Mouse (Mus musculus) gastrocnemius, postnatal 4 days (tissue): ENCODE measurements at regions not wholly inside any gene's neighbourhood (a gene's known extent, or its start where the extent isn't known, plus 50 kb on each side); places are given as distances from the start of the nearest gene placed in this dataset.

Source experiments
- DNase-seq, 2 experiments: peaks; one replicate each; pipeline ENCODE4 v3.0.0; 2021 to 2022; ENCODE audit warnings: low spot score in 2 of 2, mixed read lengths in 2 of 2

DNA sequence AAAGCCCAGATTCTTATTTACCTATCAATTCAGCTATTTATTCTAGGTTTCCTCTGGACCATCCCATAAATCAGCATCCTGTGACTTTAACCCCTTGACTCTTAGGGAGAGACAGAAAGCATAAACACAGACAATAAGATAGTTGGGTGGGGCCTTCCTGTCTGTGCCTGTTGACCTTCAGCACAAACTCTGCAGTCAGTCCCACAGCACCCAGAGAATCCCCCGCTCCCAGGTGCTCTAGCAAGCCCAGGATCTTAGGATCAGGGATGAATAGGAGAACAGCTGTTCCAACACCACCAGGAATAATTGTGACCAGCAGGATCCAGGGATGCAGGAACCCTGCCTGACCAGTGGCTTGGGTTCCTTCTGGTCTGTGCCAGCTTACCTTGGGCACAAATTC lies 107.8 kb downstream of the Basp1 start:
- DNase-seq = no peak

DNA sequence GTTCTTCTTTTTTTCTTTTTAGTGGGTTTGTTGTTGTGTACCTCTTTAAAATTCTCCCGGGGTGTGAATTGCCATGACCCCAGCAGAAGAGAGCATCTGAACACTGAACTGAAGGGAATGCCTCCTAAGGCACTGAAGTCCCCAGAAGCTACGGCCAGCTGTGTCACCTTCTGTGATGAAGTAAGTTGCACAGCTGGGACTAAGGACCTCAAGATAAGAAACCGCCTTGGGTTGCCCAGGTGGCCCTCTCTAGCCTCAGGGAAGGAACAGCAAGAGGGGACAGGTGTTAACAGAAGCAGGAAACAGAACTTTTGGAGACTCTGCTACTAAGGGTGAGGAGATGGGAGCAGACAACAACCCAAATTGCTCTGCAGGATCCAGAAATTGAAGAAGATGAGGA lies 110.2 kb downstream of the Basp1 start:
- DNase-seq = no peak

DNA sequence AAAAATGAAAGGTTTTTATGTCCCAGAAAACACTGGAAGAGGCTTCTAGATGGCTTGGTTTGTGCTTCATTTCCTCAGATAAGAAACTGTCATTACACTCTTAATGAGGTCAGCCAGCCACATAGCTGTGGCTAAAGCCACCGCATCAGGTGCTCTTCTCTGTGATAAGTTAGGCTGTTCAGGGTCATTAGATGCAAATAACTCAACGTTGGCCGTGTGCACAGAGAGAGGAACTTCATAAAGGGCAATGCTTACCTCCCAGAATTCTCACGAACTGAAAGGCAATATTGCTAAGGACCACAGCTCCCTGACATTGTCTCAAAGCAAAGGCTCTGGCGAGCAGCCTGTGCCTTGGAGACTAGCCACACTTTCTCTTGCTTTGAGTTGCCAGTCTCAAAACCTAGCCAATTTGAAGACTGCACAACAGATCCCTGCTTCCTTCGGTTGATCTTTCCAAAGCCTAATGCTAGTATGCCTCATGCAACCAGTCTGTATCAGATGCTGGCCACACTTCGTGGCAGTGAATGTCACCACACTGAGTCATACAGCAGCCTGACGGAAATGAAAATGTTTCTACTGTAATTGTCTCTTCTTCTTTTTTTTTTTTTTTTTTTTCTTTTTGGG lies 110.8 kb downstream of the Basp1 start:
- no peak for DNase-seq

DNA sequence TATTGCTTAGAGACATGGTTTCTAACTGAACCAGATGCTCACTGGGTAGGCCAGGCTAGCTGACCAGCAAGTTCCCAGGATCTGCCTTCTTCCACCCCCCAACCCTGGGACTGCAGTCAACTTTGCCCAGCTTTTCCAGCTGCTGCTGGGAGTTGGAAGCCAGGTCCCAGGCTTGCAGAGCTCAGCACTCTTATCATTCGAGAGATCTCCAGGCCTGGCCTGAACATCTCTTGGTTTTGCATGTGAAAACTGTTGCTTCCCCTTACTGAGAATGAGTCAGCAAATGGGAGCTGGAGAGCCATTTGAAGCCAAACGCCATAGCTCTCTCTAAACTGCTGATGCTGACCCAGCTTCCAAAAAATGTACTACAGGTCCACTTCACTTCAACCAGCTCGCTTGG lies 111.8 kb downstream of the Basp1 start:
- DNase-seq = no peak

DNA sequence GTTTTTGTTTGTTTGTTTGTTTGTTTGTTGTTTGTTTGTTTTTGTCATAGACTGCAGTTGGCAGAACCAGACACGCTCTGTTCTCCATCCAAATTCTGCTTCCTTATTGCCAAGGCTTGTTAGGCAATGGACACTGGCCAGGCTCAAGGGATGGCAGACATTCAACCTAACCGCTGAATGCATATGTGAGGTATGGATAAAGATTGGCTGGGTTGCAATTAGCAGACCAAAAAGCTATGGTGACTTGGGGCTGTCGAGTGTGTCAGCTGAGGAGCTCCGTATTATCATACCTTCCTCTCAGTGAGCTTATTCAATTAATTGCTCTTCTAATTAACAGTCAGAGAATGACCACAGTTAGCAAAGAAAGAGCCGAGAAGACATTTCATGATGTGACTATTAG lies 116.3 kb downstream of the Basp1 start:
- DNase-seq = no peak

DNA sequence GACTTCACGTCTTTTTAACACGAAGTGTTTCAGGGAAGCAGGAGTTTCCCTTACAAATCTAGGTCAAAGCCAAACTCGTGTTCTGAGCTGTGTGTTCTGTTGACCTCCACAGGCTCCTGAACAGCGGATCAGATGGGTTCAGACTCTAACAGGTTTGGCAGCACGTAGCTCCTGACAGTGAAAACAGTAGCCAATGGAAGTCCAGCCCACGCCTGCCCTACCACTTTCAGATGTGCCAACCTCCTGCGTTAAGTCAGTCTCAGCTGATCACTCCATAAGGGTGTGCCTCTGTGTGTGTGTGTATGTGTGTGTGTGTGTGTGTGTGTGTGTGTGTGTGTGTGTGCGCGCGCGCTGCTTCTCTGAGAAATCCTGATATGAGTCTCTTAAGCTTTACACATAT lies 116.8 kb downstream of the Basp1 start:
- DNase-seq = no peak

DNA sequence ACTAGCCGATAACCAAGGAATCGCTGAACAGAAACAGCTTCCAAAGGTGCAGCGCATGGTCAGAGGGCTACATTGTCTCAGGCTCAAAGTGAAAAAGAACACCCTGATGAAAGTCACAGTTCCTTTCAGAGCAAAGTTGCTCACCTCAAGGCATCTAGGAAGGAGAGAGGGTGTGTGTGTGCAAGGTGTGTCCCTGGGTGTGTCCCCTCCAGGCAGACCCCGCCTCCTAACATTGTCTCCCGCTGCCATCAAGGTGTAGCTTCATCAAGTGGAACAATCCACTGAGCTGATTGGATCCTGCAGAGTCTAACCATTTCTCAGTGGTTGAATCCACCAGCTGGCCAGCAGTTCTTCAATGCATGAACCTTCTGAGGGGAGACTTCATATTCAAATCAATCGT lies 117.8 kb downstream of the Basp1 start:
- DNase-seq = no peak

DNA sequence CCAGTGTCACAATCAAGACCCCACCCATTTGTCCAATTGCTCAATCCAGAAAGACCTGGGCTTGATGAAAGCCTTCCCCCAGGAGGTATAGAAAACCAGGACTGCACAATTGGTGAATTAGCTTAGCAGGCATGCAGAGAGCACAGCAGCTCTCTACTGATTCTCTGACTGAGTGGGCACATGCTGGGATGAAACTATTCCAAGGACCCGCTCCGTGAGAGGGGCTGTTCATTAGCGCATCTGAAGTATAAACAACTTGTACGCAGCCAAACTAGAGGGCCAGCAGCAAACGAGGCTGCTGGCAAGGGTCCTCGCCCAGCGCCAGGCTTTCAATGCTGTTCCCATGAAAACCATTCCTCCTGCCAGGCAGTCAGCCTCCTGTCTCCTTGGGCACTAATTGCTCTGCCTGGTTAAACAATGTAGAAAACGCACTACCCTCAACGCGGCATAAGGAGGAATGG lies 122.3 kb downstream of the Basp1 start:
- DNase-seq = no peak

DNA sequence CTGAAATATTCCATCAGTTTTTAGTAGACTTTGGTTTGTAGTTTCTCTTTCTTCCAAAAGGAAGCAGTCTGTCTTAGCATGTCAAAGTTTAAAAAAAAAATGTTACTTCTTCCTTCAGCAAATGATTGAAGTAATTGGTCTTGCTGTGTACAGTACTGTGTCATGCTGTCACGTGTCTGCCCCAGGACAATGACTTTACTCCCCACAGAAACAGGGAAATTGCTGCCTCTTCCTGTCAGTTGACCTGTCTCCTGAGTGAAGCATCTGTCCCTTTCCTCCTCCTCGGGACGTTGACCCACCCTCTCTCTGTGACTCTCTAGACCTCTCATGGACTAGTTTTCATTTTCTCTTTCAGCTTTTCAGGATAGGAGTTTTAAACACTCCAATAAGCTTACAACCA lies 125.7 kb downstream of the Basp1 start:
- no peak for DNase-seq

DNA sequence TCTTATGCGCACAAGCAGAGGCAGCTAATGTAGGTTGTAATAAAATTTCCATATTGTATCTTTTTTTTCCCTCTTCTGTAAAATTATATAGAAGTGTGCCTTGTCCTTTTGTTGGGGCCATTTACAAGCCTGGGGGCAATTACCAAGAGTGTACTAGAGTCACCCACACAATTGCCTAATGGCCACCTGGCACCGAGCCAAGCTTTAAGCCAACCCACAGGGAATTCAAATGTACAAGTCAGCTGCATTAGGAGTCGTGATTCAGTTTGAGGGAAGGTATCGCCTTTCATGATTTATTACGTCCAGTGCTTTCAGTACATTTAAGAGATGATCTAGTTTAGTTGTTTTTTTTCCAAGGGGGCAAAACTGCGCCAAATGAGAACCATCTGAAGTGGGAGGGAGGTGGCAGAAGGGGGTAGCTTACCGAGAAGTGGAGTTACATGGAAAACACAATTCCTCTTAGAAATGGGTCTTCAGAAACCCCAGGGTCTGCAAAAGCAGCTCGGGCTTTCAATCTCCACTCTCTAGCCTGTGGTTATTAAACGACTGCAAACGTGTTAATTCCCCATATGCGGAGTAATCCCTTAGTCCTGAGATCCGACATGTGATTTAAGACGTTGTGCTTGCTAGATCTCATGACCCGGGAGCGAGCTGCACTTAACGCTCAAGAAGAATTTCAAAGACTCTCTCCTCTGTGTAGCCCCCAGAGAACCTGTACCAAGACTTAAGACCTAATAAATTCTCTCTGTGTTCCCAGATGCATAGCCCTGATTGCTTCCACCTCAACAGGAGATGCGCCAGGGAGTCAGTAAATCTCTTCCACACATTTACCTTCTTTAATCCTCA lies 129.0 kb downstream of the Basp1 start:
- no peak for DNase-seq

DNA sequence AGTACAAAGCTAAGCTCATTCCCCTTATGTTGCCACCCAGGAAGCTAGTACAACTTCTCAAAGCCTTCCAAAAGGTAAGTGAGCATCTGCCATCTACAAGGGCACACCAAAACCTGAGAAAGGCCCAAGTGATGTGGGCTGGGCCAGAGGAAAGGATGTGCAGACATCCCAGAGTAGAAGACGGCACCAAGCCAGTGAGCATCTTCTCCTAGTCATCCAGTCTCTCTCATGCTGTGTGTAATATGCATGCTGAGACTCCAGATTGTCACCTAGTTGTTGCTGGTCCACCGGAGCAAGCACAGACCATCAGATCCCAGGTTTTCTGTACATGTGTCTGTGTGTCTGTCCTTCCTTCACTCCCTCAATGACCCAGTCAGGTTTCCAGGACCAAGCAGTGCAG lies 129.9 kb downstream of the Basp1 start:
- no peak for DNase-seq

DNA sequence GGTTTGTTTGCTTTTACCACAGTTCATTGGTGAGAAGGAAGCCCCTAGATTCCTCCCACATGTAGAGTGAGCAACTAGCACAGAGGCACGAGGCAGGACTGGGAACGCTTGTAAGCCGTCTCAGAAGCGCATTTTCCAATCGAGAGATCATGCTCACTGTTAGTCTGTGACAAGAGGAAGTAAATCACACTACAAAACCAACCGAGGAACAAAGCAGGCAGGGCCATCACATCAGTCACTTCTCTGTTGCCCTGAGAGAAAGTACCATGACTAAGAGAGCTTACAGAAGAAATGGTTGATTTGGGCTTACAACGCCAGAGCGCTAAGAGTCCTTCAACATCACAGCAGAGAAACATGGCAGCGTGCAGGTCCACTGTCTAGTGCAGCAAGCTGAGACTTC lies 131.2 kb downstream of the Basp1 start:
- no peak for DNase-seq

DNA sequence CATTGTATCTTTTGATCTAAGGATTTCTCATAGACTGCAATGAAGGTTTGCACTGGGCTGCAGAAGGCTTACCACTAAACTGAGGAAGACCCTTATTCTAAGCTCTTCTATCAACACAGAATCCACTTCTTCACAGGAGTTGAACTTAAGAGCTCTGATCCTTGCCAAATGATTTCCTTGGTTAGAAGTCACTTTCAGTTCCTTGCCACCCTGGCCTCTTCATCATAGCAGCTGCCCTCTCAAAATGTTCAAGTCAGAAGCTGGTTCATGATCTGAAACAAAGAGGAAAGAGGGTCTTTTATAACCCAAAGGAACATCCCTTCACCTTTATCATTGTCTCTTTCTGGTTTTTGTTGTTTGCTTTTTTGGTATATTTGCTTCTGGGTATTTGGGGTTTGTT lies 131.6 kb downstream of the Basp1 start:
- DNase-seq = no peak

DNA sequence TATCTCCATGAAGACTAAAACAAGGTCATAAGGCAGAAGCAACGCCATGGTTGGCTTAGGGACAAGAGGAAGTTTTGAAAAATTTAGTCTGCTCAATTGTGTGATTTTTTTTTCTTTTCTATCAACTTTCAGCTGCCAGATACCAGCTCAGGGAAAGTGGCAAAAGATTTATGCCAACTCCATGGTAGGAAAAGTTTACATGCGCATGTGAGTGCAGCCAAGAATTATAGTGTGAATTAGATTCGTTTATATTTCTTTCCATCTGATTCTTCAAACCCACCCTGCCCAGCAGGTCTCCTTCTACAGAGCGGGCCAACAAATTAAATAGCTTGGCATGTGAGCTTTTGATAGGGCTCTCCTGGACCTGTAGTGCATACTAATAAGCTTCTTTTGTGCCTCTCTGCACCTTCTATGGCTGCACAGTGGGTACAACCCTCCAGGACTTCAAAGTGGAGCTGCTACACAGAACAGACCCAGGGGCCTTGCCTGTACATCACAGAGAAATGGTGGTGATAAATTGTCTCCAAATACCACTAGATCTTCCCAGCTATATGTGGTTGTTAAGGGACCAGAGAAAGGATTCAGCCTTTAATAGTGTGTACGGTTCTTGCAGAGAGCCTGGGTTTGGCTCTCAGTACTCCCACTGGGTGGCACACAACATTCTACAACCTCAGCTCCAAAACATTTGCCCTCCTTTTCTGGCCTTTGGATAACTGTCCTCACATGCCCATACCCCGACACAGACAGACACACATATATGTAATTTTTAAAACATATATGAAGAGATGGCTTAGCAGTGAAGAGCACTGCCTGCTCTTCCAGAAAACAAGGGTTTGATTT lies 135.0 kb downstream of the Basp1 start:
- no peak for DNase-seq

DNA sequence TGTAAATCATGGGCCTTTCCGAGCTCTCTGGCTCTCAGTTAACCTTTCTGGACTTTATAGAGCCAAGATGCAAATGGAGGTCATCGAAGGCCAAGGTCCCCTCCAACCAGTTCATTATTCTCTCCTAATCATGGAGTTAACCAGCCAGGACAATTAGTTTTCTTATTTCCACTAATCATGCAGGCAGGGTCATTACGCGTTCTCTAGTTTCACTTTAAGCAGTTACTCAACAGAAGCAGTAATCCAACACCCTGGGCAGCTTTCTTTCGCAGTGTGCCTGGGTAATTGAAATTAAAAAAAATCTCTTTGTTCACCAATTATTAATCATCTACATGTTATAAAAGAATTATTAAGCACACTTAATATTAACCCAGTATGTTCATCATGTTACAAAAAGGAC lies 137.3 kb downstream of the Basp1 start:
- no peak for DNase-seq

DNA sequence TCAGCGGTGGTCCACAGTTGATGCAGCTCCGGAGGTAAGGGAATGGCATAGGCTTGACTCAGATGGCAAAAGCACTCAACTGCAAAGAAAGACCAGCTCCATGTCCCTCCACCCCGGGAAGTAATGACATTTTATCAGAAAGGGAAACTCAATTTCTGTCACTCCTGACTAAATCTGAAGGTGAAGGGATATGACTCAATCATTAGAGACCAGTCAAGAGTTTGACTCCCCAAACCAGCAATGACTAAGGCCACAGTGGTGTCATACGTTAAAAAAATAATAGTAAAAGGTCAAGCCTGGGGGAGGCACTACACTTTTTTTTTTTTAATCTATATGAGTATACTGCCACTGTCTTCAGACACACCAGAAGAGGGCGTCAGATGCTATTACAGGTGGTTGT lies 141.7 kb downstream of the Basp1 start:
- no peak for DNase-seq

DNA sequence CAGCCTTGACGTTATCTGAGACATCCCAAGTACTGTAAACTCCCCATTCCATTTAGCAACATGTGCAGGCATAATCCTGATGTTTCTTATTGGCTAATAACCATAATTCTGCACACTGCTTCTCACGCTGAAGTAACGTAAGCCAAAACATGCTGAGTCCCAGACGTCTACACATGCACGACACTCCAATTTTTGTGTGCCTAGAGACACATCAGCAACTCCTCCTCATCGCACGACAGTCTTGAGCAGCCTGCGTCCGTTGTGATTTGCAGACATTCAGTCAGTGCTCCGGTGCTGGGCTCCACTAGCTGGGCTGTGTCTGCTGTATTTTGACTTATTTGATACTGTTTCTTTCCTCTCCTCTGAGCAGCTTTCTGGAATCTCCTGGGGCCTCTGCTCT lies 143.2 kb downstream of the Basp1 start:
- peak in 1 of 2 experiments; percentile 5 for DNase-seq

DNA sequence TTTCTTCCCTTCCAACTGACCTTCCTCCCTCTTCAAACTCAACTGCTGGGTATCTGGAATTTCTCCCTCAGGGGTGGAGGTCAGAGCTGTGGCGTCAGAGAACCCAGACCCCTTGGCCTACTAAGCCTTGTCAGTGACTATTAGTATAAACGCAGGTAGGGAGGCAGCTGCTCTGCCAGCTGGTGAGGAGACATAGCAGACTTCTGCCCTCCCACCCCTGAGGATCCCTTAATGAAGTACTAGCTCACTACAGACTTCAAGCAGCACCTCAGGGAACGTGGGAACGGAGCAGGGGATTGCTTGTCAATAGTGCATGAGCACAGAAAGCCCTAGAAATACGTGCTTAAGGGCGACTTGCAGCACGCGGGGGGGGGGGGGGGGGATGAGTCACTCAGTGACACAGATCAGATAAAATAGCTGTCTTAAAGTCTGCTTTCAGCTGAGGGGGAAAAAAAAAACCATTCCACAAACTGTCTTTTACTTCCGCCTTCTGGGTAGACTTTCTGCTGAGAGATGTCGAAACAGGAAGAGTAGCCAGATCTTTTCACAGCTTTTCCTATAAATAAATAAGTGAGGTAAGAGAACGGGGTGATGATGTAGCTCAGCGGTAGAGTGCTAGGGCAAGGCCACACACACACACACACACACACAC lies 144.1 kb downstream of the Basp1 start:
- no peak for DNase-seq

DNA sequence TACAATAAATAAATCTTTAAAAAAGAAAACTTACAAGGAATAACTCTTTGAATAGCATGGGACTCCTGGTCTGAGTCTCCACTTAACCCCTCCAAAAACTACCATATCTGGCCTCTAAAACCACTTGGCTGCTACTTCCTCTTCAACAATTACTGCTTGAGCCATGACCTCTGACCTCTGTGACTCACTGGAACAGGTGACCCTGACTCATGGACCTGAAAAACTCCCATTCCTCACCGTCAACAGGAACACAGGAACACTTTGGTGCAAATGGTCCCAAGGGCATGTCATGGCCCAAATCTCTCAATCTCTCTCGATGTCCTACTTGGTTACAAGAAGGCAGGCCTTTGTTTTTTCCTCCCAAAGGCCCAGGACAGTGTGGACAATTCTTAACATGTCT lies 145.1 kb downstream of the Basp1 start:
- DNase-seq = no peak

DNA sequence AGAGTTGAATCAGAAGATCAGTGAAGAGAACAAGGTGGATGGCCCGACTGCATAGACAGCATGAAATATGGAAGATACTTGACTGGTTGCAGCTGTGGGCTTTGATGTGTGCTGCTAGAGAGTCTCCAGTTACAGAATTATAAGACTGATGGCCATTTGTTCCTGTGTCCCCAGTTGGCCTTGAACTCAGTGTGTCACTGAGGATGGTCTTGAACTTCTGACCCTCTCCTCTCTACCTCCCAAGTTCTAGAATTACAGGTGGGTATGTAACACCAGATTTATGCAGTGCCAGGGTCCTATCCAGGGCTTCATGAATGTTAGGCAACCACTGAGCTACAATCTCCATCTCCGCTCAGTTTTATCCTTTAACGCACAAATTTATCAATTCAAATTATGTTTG lies 146.1 kb downstream of the Basp1 start:
- DNase-seq = no peak
